Mouse (Mus musculus) cerebellum, postnatal 4 days (tissue): ENCODE measurements at regions not wholly inside any gene's neighbourhood (a gene's known extent, or its start where the extent isn't known, plus 50 kb on each side); places are given as distances from the start of the nearest gene placed in this dataset.
"Not testable (repeated sequence)": the region's sequence is repeated elsewhere in the genome, so short reads cannot be mapped to it uniquely, and the experiment has no call there.

Source experiments
- DNase-seq, 2 experiments: peaks; one replicate each; pipeline ENCODE4 v3.0.0; 2022; ENCODE audit warnings: low spot score in 2 of 2, mixed read lengths in 1 of 2

- no peak for DNase-seq
Measured at GRCm38 (mm10) chr10:10116442-10116841, 215.6 kb upstream of the Stxbp5 start.

GRCm38 (mm10) chr10:10113256-10113655 lies 212.4 kb upstream of the Stxbp5 start:
- no peak for DNase-seq

GRCm38 (mm10) chr10:10111055-10111454 lies 210.2 kb upstream of the Stxbp5 start:
- no peak for DNase-seq

GRCm38 (mm10) chr10:10109867-10110266 lies 209.0 kb upstream of the Stxbp5 start:
- DNase-seq = no peak

- DNase-seq = peak in 1 of 2 experiments; percentile 16
Measured at GRCm38 (mm10) chr10:10107123-10107525, 206.2 kb upstream of the Stxbp5 start.

GRCm38 (mm10) chr10:10106646-10107045 lies 205.8 kb upstream of the Stxbp5 start:
- DNase-seq = no peak

GRCm38 (mm10) chr10:10101641-10102040 lies 200.8 kb upstream of the Stxbp5 start:
- DNase-seq = no peak

GRCm38 (mm10) chr10:10098521-10098920 lies 197.6 kb upstream of the Stxbp5 start:
- DNase-seq = no peak

GRCm38 (mm10) chr10:10094113-10094512 lies 193.2 kb upstream of the Stxbp5 start:
- no peak for DNase-seq

- DNase-seq = peak in 1 of 2 experiments; percentile 6
Measured at GRCm38 (mm10) chr10:10093713-10094112, 192.8 kb upstream of the Stxbp5 start.

GRCm38 (mm10) chr10:10085934-10086333 lies 185.1 kb upstream of the Stxbp5 start:
- DNase-seq = no peak

- no peak for DNase-seq
Measured at GRCm38 (mm10) chr10:10070146-10070545, 169.3 kb upstream of the Stxbp5 start.

- DNase-seq = not testable (repeated sequence)
Measured at GRCm38 (mm10) chr10:10069704-10070103, 168.8 kb upstream of the Stxbp5 start.

- DNase-seq = no peak
Measured at GRCm38 (mm10) chr10:10046753-10047152, 145.9 kb upstream of the Stxbp5 start.

- DNase-seq = no peak
Measured at GRCm38 (mm10) chr10:10046318-10046717, 145.4 kb upstream of the Stxbp5 start.

- DNase-seq = no peak
Measured at GRCm38 (mm10) chr10:10009244-10009643, 108.4 kb upstream of the Stxbp5 start.

GRCm38 (mm10) chr10:9998621-9999020 lies 97.7 kb upstream of the Stxbp5 start:
- no peak for DNase-seq

- DNase-seq = no peak
Measured at GRCm38 (mm10) chr10:9996211-9996610, 95.3 kb upstream of the Stxbp5 start.

GRCm38 (mm10) chr10:9992798-9993197 lies 91.9 kb upstream of the Stxbp5 start:
- no peak for DNase-seq

GRCm38 (mm10) chr10:9985407-9985806 lies 84.5 kb upstream of the Stxbp5 start:
- DNase-seq = no peak

- no peak for DNase-seq
Measured at GRCm38 (mm10) chr10:9976424-9976823, 75.5 kb upstream of the Stxbp5 start.
